Mouse (Mus musculus) ES-E14 (cell line): ENCODE measurements around the gene Nlrc5. TPM values are rescaled to one million over a fixed set of nuclear protein-coding genes. Genes with fewer than 3 reads are reported as not detected.

Source experiments
- DNase-seq: peaks from one replicate; pipeline ENCODE4 v3.0.0-alpha.2; 2013; ENCODE audit warnings: low read depth, low spot score
- H3K27ac ChIP-seq: 2 replicates; pipeline ENCODE4 v1.5.1; 2012; ENCODE audit warnings: low read depth, mild to moderate bottlenecking, low read length, moderate library complexity, mixed read lengths; ENCODE audit not compliant: poor library complexity, insufficient read depth, severe bottlenecking
- H3K36me3 ChIP-seq: 2 replicates; pipeline ENCODE4 v1.6.1; 2012; ENCODE audit warnings: mild to moderate bottlenecking, low read length, moderate library complexity, mixed read lengths; ENCODE audit not compliant: control insufficient read depth, poor library complexity, insufficient read depth, severe bottlenecking
- H3K4me1 ChIP-seq, 2 experiments: fragments of 150-350 bp in 1 of 2; sonication (generic) in 1 of 2; 2 replicates each; pipeline ENCODE4 v1.6.1; 2012; ENCODE audit warnings: low read length in 2 of 2, mild to moderate bottlenecking in 1 of 2, mixed read lengths in 1 of 2; ENCODE audit not compliant: control insufficient read depth in 2 of 2, insufficient read depth in 2 of 2, poor library complexity in 1 of 2
- H3K4me3 ChIP-seq, 2 experiments: fragments of 150-350 bp in 1 of 2; sonication (generic) in 1 of 2; 2 replicates each; pipeline ENCODE4 v1.5.1; 2012; ENCODE audit warnings: low read length in 2 of 2, low read depth in 1 of 2, mild to moderate bottlenecking in 1 of 2, mixed read lengths in 1 of 2; ENCODE audit not compliant: insufficient read depth in 1 of 2, poor library complexity in 1 of 2, severe bottlenecking in 1 of 2
- H3K9ac ChIP-seq: 2 replicates; pipeline ENCODE4 v1.6.1; 2012; ENCODE audit warnings: low read depth, mild to moderate bottlenecking, low read length, mixed read lengths; ENCODE audit not compliant: poor library complexity, insufficient read depth, severe bottlenecking
- H3K9me3 ChIP-seq: fragments of 150-350 bp; sonication (generic); 2 replicates; pipeline ENCODE4 v1.6.1; 2012; ENCODE audit warnings: low read depth, mild to moderate bottlenecking, low read length; ENCODE audit not compliant: control insufficient read depth, insufficient read depth
- CHD2 ChIP-seq: IDR thresholded peaks from 2 replicates; pipeline ENCODE4 v1.6.1; 2014; ENCODE audit warnings: mild to moderate bottlenecking, low read depth, low read length, inconsistent platforms
- HCFC1 ChIP-seq: IDR thresholded peaks from 2 replicates; pipeline ENCODE4 v1.6.1; 2012; ENCODE audit warnings: low read length, inconsistent platforms, borderline replicate concordance; ENCODE audit not compliant: insufficient read depth
- MAFK ChIP-seq: IDR thresholded peaks from 2 replicates; pipeline ENCODE4 v1.6.1; 2014; ENCODE audit warnings: mild to moderate bottlenecking, low read depth, low read length, inconsistent platforms; ENCODE audit not compliant: insufficient read depth
- ZC3H11A ChIP-seq: IDR thresholded peaks from 2 replicates; pipeline ENCODE4 v1.6.1; 2012; ENCODE audit warnings: low read depth, mild to moderate bottlenecking, inconsistent platforms, low read length, borderline replicate concordance
- ZNF384 ChIP-seq: IDR thresholded peaks from 2 replicates; pipeline ENCODE4 v1.6.1; 2012; ENCODE audit warnings: low read depth, low read length, inconsistent platforms
- in situ Hi-C, 2 experiments: fragments of 600-800 bp; cut with MboI; formaldehyde crosslinking; loops; one replicate each; pipeline ENCODE4 v1.15.1; 2025; ENCODE audit warnings: low sequenced_read_pairs in 2 of 2, inconsistent platforms in 1 of 2; ENCODE audit not compliant: unreplicated experiment in 2 of 2
- total RNA-seq: library from RNA; depleted of rRNA; stranded (reverse); fragments of 300-350 nt; gene quantifications from 2 replicates; pipeline ENCODE4 v1.2.3, GENCODE M21; 2012

Gene Nlrc5
- total RNA-seq, 1 experiment, result 0.76 TPM

GRCm38 (mm10) chr8:94532525-94532872, 98.3 kb downstream of the Nlrc5 start:
- in situ Hi-C loops, result no loop called here
- Histone ChIP-seq H3K4me3 (peak overlapping the region; percentile 49 to 76), H3K9me3 (no peaks in the 10 kb centered on the region), H3K36me3 (no peaks in the 10 kb centered on the region), H3K4me1 (peaks cover 0 to 5% of the 10 kb centered on the region in 2 experiments; a peak in 1 of 4 replicates), H3K9ac (peak overlapping the region; percentile 57; the same call in 1 of the 2 replicates), H3K27ac (no peak overlapping the region)
- no peak for DNase-seq
- TF ChIP-seq MAFK (no peak), CHD2 (no peak), ZC3H11A (no peak), HCFC1 (no peak), ZNF384 (no peak)

DNA sequence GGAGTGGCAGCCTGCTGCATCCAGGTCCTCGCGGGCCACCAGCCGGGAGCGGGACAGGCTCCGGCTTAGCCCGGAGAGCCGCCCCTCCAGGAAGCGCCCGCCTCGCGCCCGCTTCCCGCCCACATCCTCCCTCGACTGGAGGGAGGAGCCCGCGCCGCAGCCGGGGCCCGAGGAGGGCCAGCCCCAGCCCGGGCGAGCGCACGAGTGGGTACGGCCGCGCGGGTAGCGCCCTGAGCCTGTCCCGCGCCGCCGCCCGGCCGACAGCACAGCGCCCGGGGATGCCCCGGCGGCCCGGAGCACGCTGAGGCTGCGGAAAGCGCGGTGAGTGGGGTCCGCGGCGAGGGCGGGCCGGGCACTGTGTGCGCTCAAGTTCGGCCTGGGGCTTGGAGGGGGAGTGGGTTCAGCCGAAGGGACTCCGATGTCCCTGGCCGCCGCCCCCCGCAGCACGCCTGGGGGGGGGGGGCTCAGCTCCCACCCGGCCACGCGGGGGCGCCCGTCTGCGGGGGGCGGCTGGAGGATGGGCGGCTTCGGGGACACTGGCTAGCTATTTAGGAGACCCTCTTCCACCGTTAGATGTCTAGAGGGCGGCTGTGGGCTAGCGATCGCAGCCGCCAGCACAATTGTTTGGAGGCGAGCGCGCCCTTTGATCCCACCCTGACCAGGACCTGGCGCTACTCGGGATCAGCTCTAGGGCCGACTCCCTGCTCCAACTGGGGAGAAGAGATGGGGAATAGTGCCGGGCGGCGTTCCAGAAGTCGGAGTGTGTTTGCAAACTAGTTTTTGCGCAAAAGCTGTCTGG, 98.9 kb downstream of the Nlrc5 start, which contains the start of gene Cpne2:
TSS of gene Cpne2 (plus strand) at position 118 of the 799 bp plus-strand sequence.
- Histone ChIP-seq H3K4me3 (peak within 1 kb of the TSS; percentile 49 to 76), H3K9ac (peak within 1 kb of the TSS; percentile 57), H3K27ac (no peak within 1 kb of the TSS), H3K4me1 (peaks cover 0 to 5% of the 10 kb centered on the region in 2 experiments; a peak in 1 of 4 replicates), H3K36me3 (no peaks in the 10 kb centered on the region), H3K9me3 (no peaks in the 10 kb centered on the region)
- in situ Hi-C loops, result no loop called here
- DNase-seq, result no peak
- TF ChIP-seq HCFC1 (no peak), ZC3H11A (no peak), CHD2 (no peak), ZNF384 (no peak), MAFK (no peak)

DNA sequence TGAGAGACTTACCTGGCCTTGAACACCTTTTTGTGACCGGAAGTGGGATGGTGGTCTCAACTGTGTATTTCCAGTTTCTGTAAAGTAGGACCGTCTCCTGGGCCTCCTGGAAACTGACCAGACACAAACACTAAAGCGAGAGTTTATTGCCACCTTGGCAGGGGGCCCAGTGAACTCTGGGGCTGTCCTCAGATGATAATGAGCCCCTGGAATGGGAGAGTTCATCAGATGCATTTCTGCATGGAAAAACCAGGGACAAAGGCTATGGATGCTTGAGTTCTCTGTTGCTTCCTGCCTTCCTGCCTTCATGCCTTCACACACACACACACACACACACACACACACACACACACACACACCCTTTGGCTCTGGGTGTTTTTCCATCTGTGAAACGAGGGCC, 100.5 kb downstream of the Nlrc5 start:
- TF ChIP-seq CHD2 (no peak), ZNF384 (no peak), HCFC1 (no peak), ZC3H11A (no peak), MAFK (no peak)
- no peak overlapping the region for H3K27ac ChIP-seq
- H3K4me1 ChIP-seq, result peaks cover 0 to 5% of the 10 kb centered on the region in 2 experiments; a peak in 1 of 4 replicates
- H3K4me3 ChIP-seq, result no peak overlapping the region
- H3K9me3 ChIP-seq, result no peaks in the 10 kb centered on the region
- in situ Hi-C loops, result no loop called here
- no peak overlapping the region for H3K9ac ChIP-seq
- DNase-seq, result no peak
- no peaks in the 10 kb centered on the region for H3K36me3 ChIP-seq

GRCm38 (mm10) chr8:94535631-94536030, 101.5 kb downstream of the Nlrc5 start:
- Histone ChIP-seq H3K27ac (no peak overlapping the region), H3K9ac (no peak overlapping the region), H3K4me1 (peaks cover 0 to 5% of the 10 kb centered on the region in 2 experiments; a peak in 1 of 4 replicates), H3K9me3 (no peaks in the 10 kb centered on the region), H3K36me3 (no peaks in the 10 kb centered on the region), H3K4me3 (no peak overlapping the region)
- no peak for TF ChIP-seq HCFC1
- TF ChIP-seq ZNF384, result no peak
- TF ChIP-seq ZC3H11A, result no peak
- no peak for TF ChIP-seq CHD2
- no peak for TF ChIP-seq MAFK
- DNase-seq, result no peak
- in situ Hi-C loops, result no loop called here
